10 mouse cellular contexts compared by ENCODE assay signal in genomic region chr9:117018301-117018700, GRCm38 (mm10).
DNase-seq lines count a peak whose midpoint lies in the region; ATAC-seq and TF ChIP-seq lines count a peak whose summit lies in the region.
"Had no signal": no experiment of that assay in that cellular context is flagged by ENCODE, and none has a peak within 500 bp of the region (broad histone marks: within the 10 kb centered on the region; RNA-seq: fewer than 3 reads in every experiment).

No protein-coding gene starts in this region.

- H3K4me2 ChIP-seq in midbrain, embryonic 11.5 days = no peak overlapping the region
- no peak overlapping the region for H3K4me2 ChIP-seq in midbrain, embryonic 13.5 days (replicated peaks)

- TF ChIP-seq POLR2A in heart, adult 2 months (IDR thresholded peaks at IDR 0.05; ENCODE audit: insufficient read depth, low read depth, low read length) = no peak

- H3K4me1 ChIP-seq in heart, adult 2 months (ENCODE audit: control insufficient read depth, insufficient read depth, low read length) = no peaks in the 10 kb centered on the region; the same call in 1 of the 2 replicates
- H3K4me1 ChIP-seq in midbrain, embryonic 10.5 days = peaks cover 17% of the 10 kb centered on the region
- H3K4me1 ChIP-seq in midbrain, embryonic 11.5 days (ENCODE audit: control insufficient read depth, insufficient read depth, low read length) = peaks cover 5% of the 10 kb centered on the region; the same call in 1 of the 2 replicates
- peaks cover 13% of the 10 kb centered on the region for H3K4me1 ChIP-seq in midbrain, embryonic 13.5 days (replicated peaks)

- H3K4me3 ChIP-seq in heart, adult 2 months = no peak overlapping the region
- H3K4me3 ChIP-seq in midbrain, embryonic 10.5 days = no peak overlapping the region
- H3K4me3 ChIP-seq in midbrain, embryonic 11.5 days (ENCODE audit: low read depth, low read length) = no peak overlapping the region
- no peak overlapping the region for H3K4me3 ChIP-seq in midbrain, embryonic 13.5 days (replicated peaks)

- no peak for TF ChIP-seq CTCF in heart, adult 2 months (IDR thresholded peaks at IDR 0.05)

- no peak for TF ChIP-seq EP300 in heart, adult 2 months (IDR thresholded peaks at IDR 0.05; ENCODE audit: insufficient read depth, low read depth, low read length)

- H3K79me2 ChIP-seq in heart, adult 2 months (replicated peaks; ENCODE audit: control insufficient read depth, insufficient read depth, low read length) = no peaks in the 10 kb centered on the region

- no peaks in the 10 kb centered on the region for H3K27me3 ChIP-seq in heart, adult 2 months (ENCODE audit: control insufficient read depth, insufficient read depth, low read length)
- H3K27me3 ChIP-seq in midbrain, embryonic 10.5 days (ENCODE audit: low read depth, poor library complexity, severe bottlenecking) = no peaks in the 10 kb centered on the region
- H3K27me3 ChIP-seq in midbrain, embryonic 11.5 days (ENCODE audit: control insufficient read depth, insufficient read depth, low read length) = no peaks in the 10 kb centered on the region
- H3K27me3 ChIP-seq in midbrain, embryonic 13.5 days = no peaks in the 10 kb centered on the region

- H3K27ac ChIP-seq in heart, adult 2 months = peak overlapping the region; percentile 39
- peak overlapping the region; percentile 59 for H3K27ac ChIP-seq in midbrain, embryonic 10.5 days (replicated peaks)
- no peak overlapping the region for H3K27ac ChIP-seq in midbrain, embryonic 11.5 days (ENCODE audit: low read depth, low read length)
- H3K27ac ChIP-seq in midbrain, embryonic 13.5 days = peak overlapping the region; percentile 37; the same call in 1 of the 2 replicates

- H3K9ac ChIP-seq in heart, adult 2 months (ENCODE audit: low read depth, low read length) = no peak overlapping the region
- no peak overlapping the region for H3K9ac ChIP-seq in midbrain, embryonic 11.5 days (ENCODE audit: low read length)
- H3K9ac ChIP-seq in midbrain, embryonic 13.5 days (replicated peaks) = 0 out of 2 replicates have a peak overlapping the region, but pooled peaks have one; percentile 21

- no peaks in the 10 kb centered on the region for H3K36me3 ChIP-seq in heart, adult 2 months (ENCODE audit: control insufficient read depth, insufficient read depth, low read length)
- no peaks in the 10 kb centered on the region for H3K36me3 ChIP-seq in midbrain, embryonic 10.5 days
- H3K36me3 ChIP-seq in midbrain, embryonic 11.5 days (ENCODE audit: control insufficient read depth, insufficient read depth, low read length) = no peaks in the 10 kb centered on the region
- no peaks in the 10 kb centered on the region for H3K36me3 ChIP-seq in midbrain, embryonic 13.5 days

- no peaks in the 10 kb centered on the region for H3K9me3 ChIP-seq in midbrain, embryonic 10.5 days (replicated peaks)
- no peaks in the 10 kb centered on the region for H3K9me3 ChIP-seq in midbrain, embryonic 11.5 days (ENCODE audit: control insufficient read depth, low read length)
- no peaks in the 10 kb centered on the region for H3K9me3 ChIP-seq in midbrain, embryonic 13.5 days

- no peak for ATAC-seq in midbrain, embryonic 11.5 days (ENCODE audit: low FRiP score)
- ATAC-seq in midbrain, embryonic 13.5 days = peak; percentile 9; the same call in 1 of the 2 replicates
- ATAC-seq: forebrain, embryonic 16.5 days had no signal

- DNase-seq in heart, adult 2 months = no peak
- DNase-seq in heart, adult 8-10 months (ENCODE audit: low spot score) = no peak
- no peak for DNase-seq in midbrain, embryonic 10.5 days (ENCODE audit: low spot score)
- DNase-seq in midbrain, embryonic 11.5 days (ENCODE audit: low spot score, missing footprints) = no peak
- DNase-seq in right cerebral cortex, postnatal 10 days (ENCODE audit: low spot score in 2 of 2) = no peak
- no peak for DNase-seq in retina, postnatal 1 day
- no peak for DNase-seq in right cerebral cortex, postnatal 14 days
- DNase-seq: thymus, adult 18-20 months had no signal

- WGBS in heart, adult 2 months = 47% methylated on average over 12 of the region's 12 CpGs
- 70% methylated on average over 12 of the region's 12 CpGs for WGBS in midbrain, embryonic 10.5 days
- 64% methylated on average over 12 of the region's 12 CpGs for WGBS in midbrain, embryonic 11.5 days
- 50% methylated on average over 12 of the region's 12 CpGs for WGBS in midbrain, embryonic 13.5 days

- intact Hi-C loops in heart, adult 2 months (cut with DNase I) = no loop called here
